Mouse (Mus musculus) intestine, embryonic 16.5 days (tissue): ENCODE measurements around the gene Gm37240. TPM values are rescaled to one million over a fixed set of nuclear protein-coding genes. Genes with fewer than 3 reads are reported as not detected.

ENCODE experiments used
- ATAC-seq: fragments of 200-750 bp; cut with Nextera tagmentation; 2 replicates; pipeline ENCODE4 v1.8.0; 2017; ENCODE audit warnings: moderate TSS enrichment, moderate library complexity
- H3K27ac ChIP-seq: fragments of 300-500 bp; sonication (generic); 2 replicates; pipeline ENCODE4 v1.5.1; 2014; ENCODE audit warnings: mild to moderate bottlenecking, low read length
- H3K27me3 ChIP-seq: fragments of 300-500 bp; sonication (generic); replicated peaks from 2 replicates; pipeline ENCODE4 v1.6.1; 2014; ENCODE audit warnings: low read length, control low read depth, mixed read lengths; ENCODE audit not compliant: control insufficient read depth, insufficient read depth
- H3K36me3 ChIP-seq: fragments of 300-500 bp; sonication (generic); 2 replicates; pipeline ENCODE4 v1.6.1; 2014; ENCODE audit warnings: low read length, control low read depth; ENCODE audit not compliant: control insufficient read depth, insufficient read depth
- H3K4me1 ChIP-seq: fragments of 300-500 bp; sonication (generic); 2 replicates; pipeline ENCODE4 v1.6.1; 2014; ENCODE audit warnings: low read length, control low read depth, mixed read lengths; ENCODE audit not compliant: control insufficient read depth, insufficient read depth
- H3K4me2 ChIP-seq: fragments of 300-500 bp; sonication (generic); 2 replicates; pipeline ENCODE4 v1.6.1; 2014; ENCODE audit warnings: low read depth, low read length, control low read depth
- H3K4me3 ChIP-seq: fragments of 300-500 bp; sonication (generic); 2 replicates; pipeline ENCODE4 v1.5.1; 2014; ENCODE audit warnings: mild to moderate bottlenecking, low read length
- H3K9ac ChIP-seq: fragments of 300-500 bp; sonication (generic); 2 replicates; pipeline ENCODE4 v1.6.1; 2014; ENCODE audit warnings: low read depth, low read length
- H3K9me3 ChIP-seq: fragments of 300-500 bp; sonication (generic); 2 replicates; pipeline ENCODE4 v1.6.1; 2016; ENCODE audit warnings: low read length, control low read depth; ENCODE audit not compliant: control insufficient read depth
- WGBS: fragments of 180-500 bp; shearing (Covaris S2); extraction: QIAGEN DNeasy Blood & Tissue Kit; methylation state at CpG from one replicate; pipeline ENCODE4 v1.1.7; 2014; 5-methylcytosine and 5-hydroxymethylcytosine counted together
- polyA plus RNA-seq: library from polyadenylated mRNA; unstranded; fragments of >200 nt; fragmentation: Nextera tagmentation; extraction: Ambion mirVana; gene quantifications from 2 replicates; pipeline ENCODE4 v1.2.1, GENCODE M21; 2015

Gm37240 gene
- polyA plus RNA-seq, 1 experiment from 2014 or later: 6.8 TPM

DNA sequence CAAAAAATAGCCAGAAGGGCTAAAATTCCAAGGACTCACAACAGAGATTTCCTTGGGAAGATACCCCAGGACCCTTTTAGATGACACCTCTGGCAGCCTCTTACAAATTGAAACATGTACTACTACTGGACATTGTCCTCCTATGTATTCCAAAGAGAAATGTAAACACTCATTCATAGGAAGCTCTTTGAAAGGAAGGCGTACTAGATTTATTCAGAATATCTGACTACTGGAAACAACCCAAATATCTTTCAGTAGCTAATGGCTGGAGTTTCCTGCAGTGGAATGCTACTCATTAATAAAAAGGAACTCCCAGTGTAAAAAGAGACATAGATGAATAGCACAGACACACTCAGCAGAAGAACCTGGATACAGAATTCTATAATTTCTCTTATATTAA lies 1035.5 kb downstream of the Gm37240 start:
- no peaks in the 10 kb centered on the region for H3K27me3 ChIP-seq
- 48% methylated on average over 1 of the region's 1 CpGs for WGBS
- H3K4me1 ChIP-seq: peaks cover 5% of the 10 kb centered on the region; the same call in 1 of the 2 replicates
- H3K27ac ChIP-seq: no peak overlapping the region
- no peak overlapping the region for H3K4me3 ChIP-seq
- H3K4me2 ChIP-seq: no peak overlapping the region
- no peak for ATAC-seq
- no peaks in the 10 kb centered on the region for H3K9me3 ChIP-seq
- no peak overlapping the region for H3K9ac ChIP-seq
- no peaks in the 10 kb centered on the region for H3K36me3 ChIP-seq

DNA sequence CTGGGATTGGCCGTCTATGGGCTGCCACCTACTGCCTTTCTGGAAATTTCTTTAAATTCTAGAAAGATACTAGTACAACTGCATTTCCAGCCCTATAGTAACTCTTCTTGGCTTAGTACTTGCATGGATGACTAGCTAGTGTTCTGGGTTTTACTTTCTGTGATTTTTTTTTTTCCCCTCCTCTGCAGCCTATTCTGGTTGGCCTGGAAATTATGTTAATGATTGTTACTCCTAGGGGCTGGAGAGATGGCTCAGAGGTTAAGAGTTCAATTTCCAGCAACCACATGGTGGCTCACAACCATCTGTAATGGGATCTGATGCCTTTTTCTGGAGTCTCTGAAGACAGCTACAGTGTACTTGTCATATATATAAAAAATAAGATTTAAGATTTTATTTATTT lies 1036.9 kb downstream of the Gm37240 start:
- Histone ChIP-seq H3K4me2 (no peak overlapping the region), H3K9ac (no peak overlapping the region), H3K4me3 (no peak overlapping the region), H3K4me1 (peaks cover 5% of the 10 kb centered on the region; the same call in 1 of the 2 replicates), H3K36me3 (no peaks in the 10 kb centered on the region), H3K27ac (no peak overlapping the region), H3K27me3 (no peaks in the 10 kb centered on the region), H3K9me3 (no peaks in the 10 kb centered on the region)
- 86% methylated on average over 1 of the region's 1 CpGs for WGBS
- ATAC-seq: no peak

DNA sequence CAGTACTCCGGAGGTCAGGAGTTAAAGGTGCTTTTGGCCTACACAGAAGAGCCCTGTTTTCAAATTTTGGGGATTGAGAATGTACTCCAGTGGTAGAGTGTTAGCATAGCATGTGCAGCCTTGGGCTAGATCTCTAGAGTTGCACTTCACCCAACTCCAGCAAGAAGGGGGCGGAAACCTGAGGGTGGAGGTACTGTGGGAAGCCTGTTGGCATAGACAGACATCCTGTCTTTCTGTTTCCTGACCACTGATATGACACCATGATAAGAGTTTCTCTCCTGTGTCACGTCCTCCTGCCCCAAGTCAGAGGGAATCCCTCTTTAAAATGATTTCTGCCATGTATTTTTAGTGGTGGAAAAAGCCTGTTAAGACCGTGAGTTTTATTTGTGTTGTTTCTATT lies 1038.5 kb downstream of the Gm37240 start:
- Histone ChIP-seq H3K4me2 (no peak overlapping the region), H3K27me3 (no peaks in the 10 kb centered on the region), H3K4me3 (no peak overlapping the region), H3K4me1 (peaks cover 5% of the 10 kb centered on the region; the same call in 1 of the 2 replicates), H3K9me3 (no peaks in the 10 kb centered on the region), H3K36me3 (no peaks in the 10 kb centered on the region), H3K27ac (no peak overlapping the region), H3K9ac (no peak overlapping the region)
- no peak for ATAC-seq
- WGBS: 76% methylated on average over 4 of the region's 4 CpGs

DNA sequence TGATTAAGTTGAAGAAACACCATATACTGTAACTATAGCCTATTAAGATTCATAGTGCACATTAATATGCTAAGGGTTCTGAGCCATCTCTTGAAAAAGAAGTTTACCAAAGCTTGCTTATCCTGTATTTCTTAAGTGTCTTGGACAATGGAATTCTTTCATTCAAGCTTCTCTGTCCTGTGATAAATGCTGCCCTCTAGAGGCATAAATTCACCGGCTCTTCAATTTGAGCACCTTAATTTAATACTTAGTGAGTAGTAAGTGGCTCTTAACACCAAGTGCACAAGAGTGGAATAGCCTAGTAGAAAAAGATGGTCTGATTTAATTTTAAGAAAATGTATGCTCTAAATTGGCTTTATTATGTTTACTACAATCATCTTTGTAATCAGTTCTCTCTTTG lies 1043.7 kb downstream of the Gm37240 start:
- no peak overlapping the region for H3K9ac ChIP-seq
- H3K27me3 ChIP-seq: no peaks in the 10 kb centered on the region
- ATAC-seq: no peak
- H3K9me3 ChIP-seq: no peaks in the 10 kb centered on the region
- no peaks in the 10 kb centered on the region for H3K4me1 ChIP-seq
- no peaks in the 10 kb centered on the region for H3K36me3 ChIP-seq
- WGBS: 38% methylated on average over 1 of the region's 1 CpGs
- no peak overlapping the region for H3K4me2 ChIP-seq
- no peak overlapping the region for H3K27ac ChIP-seq
- H3K4me3 ChIP-seq: no peak overlapping the region

DNA sequence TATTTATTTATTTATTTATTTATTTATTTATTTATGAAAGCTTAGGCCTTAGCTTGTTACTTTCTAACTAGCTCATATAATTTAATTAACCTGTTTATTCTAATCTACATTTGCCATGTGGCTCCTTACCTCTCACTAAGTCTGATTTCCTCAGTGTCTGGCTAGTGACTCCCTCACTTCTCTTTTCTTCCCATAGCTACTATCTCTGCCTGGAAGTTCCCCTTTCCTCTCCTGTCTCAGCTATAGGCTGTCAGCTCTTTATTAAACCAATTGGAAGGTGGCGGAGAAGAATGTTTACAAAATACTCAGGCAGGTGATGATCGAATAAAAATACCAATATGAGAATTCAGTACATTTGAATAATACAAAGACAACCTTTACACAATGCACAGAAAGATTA lies 1044.5 kb downstream of the Gm37240 start:
- 91% methylated on average over 2 of the region's 2 CpGs for WGBS
- ATAC-seq: no peak
- no peaks in the 10 kb centered on the region for H3K27me3 ChIP-seq

DNA sequence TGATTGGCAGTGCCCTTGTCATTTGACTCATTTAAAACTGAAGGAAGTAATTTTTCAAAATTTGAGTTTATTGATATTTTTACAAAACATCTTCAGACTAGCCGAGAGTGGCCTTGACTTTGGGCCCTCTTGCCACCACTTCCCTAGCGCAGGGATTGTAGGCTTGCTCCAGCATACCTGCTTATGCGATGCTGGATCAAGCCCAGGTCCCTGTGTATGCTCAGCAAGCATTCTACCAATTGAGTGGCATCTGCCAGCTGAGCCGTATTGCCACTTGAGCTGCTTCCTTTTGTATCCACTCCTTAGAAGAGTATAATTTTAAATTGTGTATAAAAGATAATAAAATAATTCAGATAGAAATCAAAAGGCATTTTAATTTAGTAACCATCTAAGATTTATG lies 1046.0 kb downstream of the Gm37240 start:
- Histone ChIP-seq H3K4me2 (no peak overlapping the region), H3K36me3 (no peaks in the 10 kb centered on the region), H3K9ac (no peak overlapping the region), H3K27me3 (no peaks in the 10 kb centered on the region), H3K4me1 (0 out of 2 replicates have a peak, but pooled peaks cover 2% of the 10 kb centered on the region), H3K27ac (no peak overlapping the region), H3K4me3 (no peak overlapping the region), H3K9me3 (no peaks in the 10 kb centered on the region)
- no peak for ATAC-seq
- WGBS: 89% methylated on average over 4 of the region's 4 CpGs

More for the DNA sequence above, 1044.5 kb downstream of the Gm37240 start:
- H3K4me2 ChIP-seq: no peak overlapping the region
- 0 out of 2 replicates have a peak, but pooled peaks cover 2% of the 10 kb centered on the region for H3K4me1 ChIP-seq
- H3K4me3 ChIP-seq: no peak overlapping the region
- H3K27ac ChIP-seq: no peak overlapping the region
- H3K36me3 ChIP-seq: no peaks in the 10 kb centered on the region
- H3K9me3 ChIP-seq: no peaks in the 10 kb centered on the region
- H3K9ac ChIP-seq: no peak overlapping the region

DNA sequence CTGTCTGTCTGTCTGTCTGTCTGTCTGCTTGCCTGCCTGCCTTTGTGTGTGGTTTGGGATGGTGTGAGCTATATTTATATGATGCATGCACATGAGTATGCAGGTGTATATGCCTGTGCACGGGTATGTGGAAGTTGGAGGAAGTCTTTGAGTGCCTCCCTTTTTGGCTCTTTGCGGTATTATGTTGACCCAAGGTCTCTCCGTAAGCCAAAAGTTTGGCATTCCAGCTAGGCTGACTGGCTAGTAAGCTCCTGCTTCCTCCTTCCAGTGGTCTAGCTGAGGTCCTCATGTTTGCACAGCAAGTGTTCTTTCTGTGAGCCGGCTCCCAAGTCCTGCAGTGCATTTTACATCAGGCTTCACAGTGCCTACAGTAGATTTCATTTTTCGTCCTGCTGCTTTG lies 1047.8 kb downstream of the Gm37240 start:
- Histone ChIP-seq H3K36me3 (no peaks in the 10 kb centered on the region), H3K9ac (no peak overlapping the region), H3K4me3 (no peak overlapping the region), H3K27ac (no peak overlapping the region), H3K27me3 (no peaks in the 10 kb centered on the region), H3K4me2 (no peak overlapping the region), H3K9me3 (no peaks in the 10 kb centered on the region), H3K4me1 (0 out of 2 replicates have a peak, but pooled peaks cover 2% of the 10 kb centered on the region)
- no peak for ATAC-seq
- 75% methylated on average over 5 of the region's 5 CpGs for WGBS

DNA sequence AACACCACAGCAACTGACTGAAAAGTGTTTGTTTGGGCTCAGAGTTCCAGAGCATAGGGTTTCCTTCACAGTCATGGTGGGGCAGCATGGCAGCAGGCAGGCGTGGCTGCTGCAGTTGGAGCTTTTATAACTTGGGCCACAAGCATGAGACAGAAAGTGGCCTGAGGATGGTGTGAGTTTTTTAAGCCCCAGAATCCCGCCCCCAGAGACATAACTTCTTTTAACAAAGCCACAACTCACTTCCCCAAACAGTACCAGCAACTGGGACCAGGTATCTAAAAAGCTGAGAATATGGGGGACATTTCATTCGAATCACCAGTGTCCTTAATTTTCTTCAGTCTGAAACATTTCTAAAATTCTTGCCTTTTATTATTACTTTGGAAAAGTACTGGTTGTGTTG lies 1049.3 kb downstream of the Gm37240 start:
- Histone ChIP-seq H3K9me3 (no peaks in the 10 kb centered on the region), H3K9ac (no peak overlapping the region), H3K4me1 (0 out of 2 replicates have a peak, but pooled peaks cover 2% of the 10 kb centered on the region), H3K27ac (no peak overlapping the region), H3K27me3 (no peaks in the 10 kb centered on the region), H3K36me3 (no peaks in the 10 kb centered on the region), H3K4me2 (no peak overlapping the region), H3K4me3 (no peak overlapping the region)
- ATAC-seq: no peak
- 87% methylated on average over 3 of the region's 3 CpGs for WGBS

DNA sequence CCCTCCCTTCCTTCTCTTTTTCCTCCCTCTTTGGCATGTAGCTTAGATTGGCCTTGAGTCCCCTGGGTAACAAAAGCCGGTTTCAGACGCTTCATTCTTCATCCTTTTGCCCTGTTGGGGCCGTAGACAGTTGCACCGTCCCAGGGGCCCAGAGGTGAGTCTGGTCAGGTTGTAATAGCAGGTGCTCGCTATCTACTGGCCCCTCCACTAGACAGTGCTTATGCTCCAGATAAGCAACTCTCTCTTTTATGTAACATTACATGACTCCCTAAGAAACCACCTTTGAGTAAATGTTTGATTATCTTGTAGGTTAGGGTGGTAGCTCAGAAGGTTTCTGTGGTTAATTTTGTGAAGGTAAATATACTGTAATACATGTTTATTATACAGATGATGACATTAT lies 1051.3 kb downstream of the Gm37240 start:
- H3K4me1 ChIP-seq: 0 out of 2 replicates have a peak, but pooled peaks cover 2% of the 10 kb centered on the region
- no peaks in the 10 kb centered on the region for H3K9me3 ChIP-seq
- no peaks in the 10 kb centered on the region for H3K27me3 ChIP-seq
- no peak overlapping the region for H3K4me2 ChIP-seq
- H3K9ac ChIP-seq: no peak overlapping the region
- no peak for ATAC-seq
- 58% methylated on average over 5 of the region's 5 CpGs for WGBS
- H3K4me3 ChIP-seq: no peak overlapping the region
- no peaks in the 10 kb centered on the region for H3K36me3 ChIP-seq
- H3K27ac ChIP-seq: no peak overlapping the region

DNA sequence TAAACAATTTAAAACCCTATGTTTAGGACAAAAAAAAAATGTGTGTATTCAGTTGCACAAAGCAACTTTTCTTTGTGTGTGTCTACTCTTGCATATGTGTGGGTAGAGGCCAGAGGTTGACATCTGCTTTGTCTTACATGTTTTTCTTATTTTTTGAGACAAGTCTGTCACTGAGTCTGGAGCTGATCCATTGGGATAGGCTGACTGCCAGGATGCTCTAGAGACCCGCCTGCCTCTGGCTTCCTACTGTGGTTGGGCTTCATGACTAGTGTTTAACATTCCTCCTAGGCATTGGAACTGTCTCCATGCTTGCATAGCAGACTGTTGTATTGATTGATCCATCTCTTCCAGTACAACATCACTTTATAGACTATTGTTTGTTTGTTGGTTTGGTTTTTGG lies 1058.0 kb downstream of the Gm37240 start:
- no peak for ATAC-seq
- Histone ChIP-seq H3K4me2 (no peak overlapping the region), H3K27ac (no peak overlapping the region), H3K9me3 (no peaks in the 10 kb centered on the region), H3K36me3 (no peaks in the 10 kb centered on the region), H3K9ac (no peak overlapping the region), H3K4me1 (0 out of 2 replicates have a peak, but pooled peaks cover 3% of the 10 kb centered on the region), H3K27me3 (no peaks in the 10 kb centered on the region), H3K4me3 (no peak overlapping the region)
- 86% methylated on average over 1 of the region's 1 CpGs for WGBS
